Mouse (Mus musculus) brain, embryonic 14.5 days (tissue): ENCODE results near the gene Robo4.

Experiments used
- CTCF ChIP-seq: fragments of 200-500 bp; IDR thresholded peaks from 2 replicates; pipeline ENCODE4 v1.5.1; 2012; ENCODE audit warnings: inconsistent platforms, mild to moderate bottlenecking, moderate library complexity, borderline replicate concordance; ENCODE audit not compliant: insufficient read depth, insufficient read length; ENCODE audit errors: extremely low read depth
- POLR2A ChIP-seq: fragments of 200-500 bp; IDR thresholded peaks from 2 replicates; pipeline ENCODE4 v1.6.1; 2012; ENCODE audit warnings: mild to moderate bottlenecking, inconsistent platforms, borderline replicate concordance; ENCODE audit not compliant: poor library complexity, insufficient read depth, insufficient read length, severe bottlenecking; ENCODE audit errors: extremely low read depth

GRCm38 (mm10) chr9:37453328-37453727, 51.6 kb downstream of the Robo4 start:
- TF ChIP-seq CTCF = no peak
- TF ChIP-seq POLR2A = no peak
